Mouse (Mus musculus) E14TG2a.4 (cell line): ENCODE measurements at regions not wholly inside any gene's neighbourhood (a gene's known extent, or its start where the extent isn't known, plus 50 kb on each side); places are given as distances from the start of the nearest gene placed in this dataset.

Experiments used
- CTCF ChIP-seq: conservative IDR thresholded peaks from 2 replicates; pipeline ENCODE4 v1.5.1; 2014; ENCODE audit warnings: low read length
- NANOG ChIP-seq: IDR thresholded peaks from 2 replicates; pipeline ENCODE4 v1.6.1; 2014; ENCODE audit warnings: borderline replicate concordance, low read length, mixed read lengths
- POU5F1 ChIP-seq: IDR thresholded peaks from 2 replicates; pipeline ENCODE4 v1.6.1; 2014; ENCODE audit warnings: low read length, borderline replicate concordance

DNA sequence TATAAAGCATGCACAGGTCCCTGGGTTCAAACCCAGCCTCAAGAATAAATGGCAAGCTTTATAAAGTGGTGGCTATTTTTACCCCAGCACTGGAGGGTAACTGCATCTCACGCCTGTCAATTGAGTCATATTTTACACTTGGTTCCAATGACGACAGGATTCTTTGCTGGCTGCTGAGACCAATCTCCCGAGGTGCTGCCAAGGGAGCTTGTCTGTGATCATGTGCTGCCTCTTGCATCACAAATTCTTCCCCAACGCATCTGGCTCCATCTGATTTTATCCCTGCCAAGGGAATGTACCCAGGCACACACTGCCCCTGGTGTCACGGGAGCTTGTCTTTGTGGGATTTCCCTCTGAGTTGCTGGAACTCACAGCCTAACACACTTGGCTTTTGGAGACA, 486.8 kb downstream of the Zfp704 start:
- TF ChIP-seq CTCF (no peak), NANOG (no peak), POU5F1 (no peak)
